Mouse (Mus musculus) liver, postnatal 0 days (tissue): ENCODE data around the gene Hc. TPM values are rescaled to one million over a fixed set of nuclear protein-coding genes. Genes with fewer than 3 reads are reported as not detected.

Source experiments
- ATAC-seq: fragments of 200-750 bp; cut with Nextera tagmentation; 2 replicates; pipeline ENCODE4 v1.8.0; 2017; ENCODE audit warnings: mild to moderate bottlenecking, moderate library complexity
- DNase-seq: peaks from one replicate; pipeline ENCODE4 v3.0.0-alpha.2; 2016
- H3K27ac ChIP-seq: fragments of 300-500 bp; sonication (generic); 2 replicates; pipeline ENCODE4 v1.5.1; 2014; ENCODE audit warnings: antibody characterized with exemption, moderate library complexity, mild to moderate bottlenecking, low read depth
- H3K27me3 ChIP-seq: fragments of 300-500 bp; sonication (generic); 2 replicates; pipeline ENCODE4 v1.6.1; 2014; ENCODE audit warnings: low read length, control low read depth, mixed read lengths; ENCODE audit not compliant: insufficient read depth
- H3K36me3 ChIP-seq: fragments of 300-500 bp; sonication (generic); replicated peaks from 2 replicates; pipeline ENCODE4 v1.6.1; 2014; ENCODE audit warnings: mild to moderate bottlenecking, control low read depth, low read length, moderate library complexity, mixed read lengths; ENCODE audit not compliant: insufficient read depth
- H3K4me1 ChIP-seq: fragments of 300-500 bp; sonication (generic); 2 replicates; pipeline ENCODE4 v1.6.1; 2014; ENCODE audit warnings: antibody characterized with exemption, mild to moderate bottlenecking, control low read depth; ENCODE audit not compliant: insufficient read depth
- H3K4me2 ChIP-seq: fragments of 300-500 bp; sonication (generic); 2 replicates; pipeline ENCODE4 v1.6.1; 2014; ENCODE audit warnings: low read depth, mild to moderate bottlenecking, low read length, moderate library complexity, mixed read lengths
- H3K4me3 ChIP-seq: fragments of 300-500 bp; sonication (generic); 2 replicates; pipeline ENCODE4 v1.5.1; 2014; ENCODE audit warnings: low read depth, low read length
- H3K9ac ChIP-seq: fragments of 300-500 bp; sonication (generic); replicated peaks from 2 replicates; pipeline ENCODE4 v1.6.1; 2014; ENCODE audit warnings: mild to moderate bottlenecking, moderate library complexity
- H3K9me3 ChIP-seq: fragments of 300-500 bp; sonication (generic); 2 replicates; pipeline ENCODE4 v1.6.1; 2016; ENCODE audit warnings: mild to moderate bottlenecking, control low read depth, low read length, mixed read lengths
- CTCF ChIP-seq: sonication (generic); IDR thresholded peaks from 2 replicates; pipeline ENCODE4 v1.5.1; 2016; ENCODE audit warnings: antibody characterized with exemption, low read depth
- EP300 ChIP-seq: IDR thresholded peaks from 2 replicates; pipeline ENCODE4 v1.6.1; 2016; ENCODE audit warnings: antibody characterized with exemption, low read depth, mild to moderate bottlenecking
- WGBS: fragments of 180-500 bp; shearing (Covaris S2); extraction: QIAGEN DNeasy Blood & Tissue Kit; methylation state at CpG from one replicate; pipeline ENCODE4 v1.1.7; 2014; ENCODE audit not compliant: insufficient replicate concordance; 5-methylcytosine and 5-hydroxymethylcytosine counted together
- polyA plus RNA-seq: library from polyadenylated mRNA; unstranded; fragments of >200 nt; fragmentation: Nextera tagmentation; extraction: Ambion mirVana; gene quantifications from 2 replicates; pipeline ENCODE4 v1.2.1, GENCODE M21; 2015

The Hc gene
- polyA plus RNA-seq, 1 experiment from 2014 or later: 81.0 TPM

DNA sequence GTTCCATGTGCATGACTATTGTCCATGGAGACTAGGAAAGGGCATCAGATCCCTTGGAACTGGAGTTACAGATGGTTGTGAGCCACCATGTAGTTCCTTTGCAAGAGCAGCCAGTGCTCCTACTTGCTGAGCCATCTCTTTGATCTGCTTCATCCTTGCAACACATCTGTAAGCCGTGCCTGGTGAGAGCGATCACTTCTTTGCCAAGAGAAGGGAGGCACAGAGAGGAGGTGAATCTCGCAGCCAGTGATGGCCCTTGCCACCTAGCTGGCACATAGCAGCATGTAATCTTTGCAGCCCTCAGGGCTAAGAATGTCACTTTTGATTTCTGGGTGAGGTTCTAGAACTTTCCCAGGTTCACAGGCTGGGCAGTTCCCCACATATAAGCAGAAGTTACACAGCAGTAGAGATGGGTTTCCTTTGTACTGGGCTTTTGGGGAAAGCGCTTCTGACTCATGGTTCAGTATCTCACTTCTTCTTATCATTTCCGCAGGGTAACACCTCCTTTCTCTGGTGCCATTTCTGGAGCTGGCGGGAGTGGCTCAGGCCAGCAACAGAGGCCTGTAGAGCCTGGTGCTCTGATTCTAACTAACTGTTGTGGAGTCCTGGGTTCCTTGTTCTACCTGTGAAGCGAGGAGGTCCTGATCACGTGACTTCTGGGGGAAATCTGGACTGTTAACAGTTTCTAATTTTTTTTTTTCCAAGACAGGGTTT is 84.1 kb downstream of the Hc start:
- ATAC-seq (peak; percentile 31), DNase-seq (no peak)
- Histone ChIP-seq H3K36me3 (no peaks in the 10 kb centered on the region), H3K27me3 (no peaks in the 10 kb centered on the region), H3K9ac (no peak overlapping the region), H3K4me3 (no peak overlapping the region), H3K4me1 (peaks cover 32% of the 10 kb centered on the region), H3K9me3 (peaks cover 2% of the 10 kb centered on the region; the same call in 1 of the 2 replicates), H3K27ac (peak overlapping the region; percentile 87), H3K4me2 (no peak overlapping the region)
- TF ChIP-seq EP300 (no peak), CTCF (no peak)
- 41% methylated on average over 8 of the region's 8 CpGs for WGBS

DNA sequence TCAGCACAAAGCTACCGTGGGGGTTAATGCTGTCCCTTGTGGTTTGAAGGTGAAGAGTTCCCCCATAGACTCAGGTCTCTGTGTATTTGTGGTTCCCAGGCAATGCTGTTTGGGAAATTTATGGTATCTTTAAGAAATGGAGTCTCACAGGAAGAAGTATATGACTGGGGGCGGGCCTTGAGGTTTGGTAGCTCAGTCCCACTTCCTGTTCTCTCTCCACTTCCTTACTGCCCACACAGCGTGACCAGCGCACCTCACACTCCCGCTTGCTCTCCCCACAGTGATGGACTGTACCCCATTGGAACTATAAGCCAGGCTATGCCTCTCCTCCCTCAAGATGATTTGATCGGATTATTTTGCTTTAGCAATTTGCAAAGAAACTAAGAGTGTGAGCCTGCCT is 84.8 kb downstream of the Hc start:
- Histone ChIP-seq H3K27ac (peak overlapping the region; percentile 87), H3K4me1 (peaks cover 32% of the 10 kb centered on the region), H3K4me2 (no peak overlapping the region), H3K4me3 (no peak overlapping the region), H3K36me3 (no peaks in the 10 kb centered on the region), H3K9me3 (peaks cover 2% of the 10 kb centered on the region; the same call in 1 of the 2 replicates), H3K9ac (no peak overlapping the region), H3K27me3 (no peaks in the 10 kb centered on the region)
- 42% methylated on average over 6 of the region's 6 CpGs for WGBS
- DNase-seq: peak; percentile 33
- no peak for TF ChIP-seq EP300
- TF ChIP-seq CTCF: no peak
- ATAC-seq: peak; percentile 43; the same call in 1 of the 2 replicates

DNA sequence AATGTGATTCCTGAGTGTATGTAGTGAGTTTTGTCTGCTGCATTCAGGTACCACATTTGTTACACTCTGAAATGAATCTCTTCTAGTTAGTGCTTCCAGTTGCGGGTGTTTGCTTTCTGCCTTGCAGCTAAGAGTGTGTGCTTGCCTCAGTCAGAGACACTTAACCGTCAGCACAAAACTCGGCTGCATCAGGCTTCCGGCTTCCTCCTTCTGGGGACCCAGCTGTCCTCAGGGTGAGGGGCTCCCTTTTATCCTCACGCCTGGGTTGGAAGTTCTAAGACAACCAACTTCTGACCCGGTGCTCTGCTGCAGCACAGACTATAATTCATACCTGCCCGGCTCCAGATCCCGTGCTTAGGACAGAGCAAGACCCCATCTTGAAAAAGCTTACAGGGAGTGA is 88.2 kb downstream of the Hc start:
- H3K9me3 ChIP-seq: peaks cover 2% of the 10 kb centered on the region; the same call in 1 of the 2 replicates
- WGBS: 69% methylated on average over 8 of the region's 8 CpGs

DNA sequence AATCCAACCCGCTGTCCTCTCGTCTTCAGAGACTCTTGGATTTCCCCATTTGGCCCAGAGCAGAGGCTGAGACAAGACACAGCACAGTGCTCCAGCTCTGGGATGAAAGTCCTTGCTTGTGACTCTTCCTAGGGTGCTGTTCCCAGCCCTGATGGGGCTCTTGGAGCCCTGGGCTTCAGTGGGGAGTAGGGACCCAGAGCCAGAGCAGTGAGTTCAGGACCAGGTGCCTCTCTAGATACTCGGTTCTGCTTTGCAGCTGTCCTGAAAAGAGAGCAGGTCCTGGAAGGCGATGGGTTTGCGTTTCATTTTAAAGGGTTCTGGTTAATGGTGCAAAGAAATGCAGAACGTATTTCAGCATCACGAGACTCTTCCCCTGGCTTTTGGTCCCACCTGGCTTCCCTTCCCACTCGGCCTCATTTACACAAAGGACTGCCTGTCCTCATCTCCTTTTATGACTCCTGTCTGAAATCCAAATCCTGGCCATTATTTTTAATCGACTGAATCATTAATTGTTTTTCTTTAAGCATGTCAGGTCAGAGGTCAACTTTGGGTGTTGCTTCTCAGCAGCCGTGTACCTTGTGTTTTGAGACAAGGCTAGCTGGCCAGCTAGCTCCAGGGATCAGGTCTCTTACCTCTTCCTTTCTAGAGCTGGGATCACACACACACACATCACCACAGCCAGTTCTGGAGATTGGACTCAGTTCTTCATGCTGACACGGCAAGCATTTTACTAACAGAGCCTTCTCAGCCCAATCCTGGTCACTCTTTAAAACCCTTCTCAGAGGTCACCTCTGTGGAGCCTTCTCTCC is 90.0 kb downstream of the Hc start:
- no peaks in the 10 kb centered on the region for H3K36me3 ChIP-seq
- no peak overlapping the region for H3K4me2 ChIP-seq
- ATAC-seq (no peak), DNase-seq (no peak)
- H3K4me1 ChIP-seq: no peaks in the 10 kb centered on the region; the same call in 1 of the 2 replicates
- H3K9me3 ChIP-seq: peaks cover 2% of the 10 kb centered on the region; the same call in 1 of the 2 replicates
- no peak for TF ChIP-seq CTCF
- TF ChIP-seq EP300: no peak
- no peak overlapping the region for H3K27ac ChIP-seq
- H3K9ac ChIP-seq: no peak overlapping the region
- H3K27me3 ChIP-seq: no peaks in the 10 kb centered on the region
- 77% methylated on average over 11 of the region's 11 CpGs for WGBS
- no peak overlapping the region for H3K4me3 ChIP-seq

More for the DNA sequence above, 88.2 kb downstream of the Hc start:
- Histone ChIP-seq H3K4me1 (peaks cover 7% of the 10 kb centered on the region), H3K27me3 (no peaks in the 10 kb centered on the region), H3K36me3 (no peaks in the 10 kb centered on the region), H3K4me3 (no peak overlapping the region), H3K9ac (no peak overlapping the region), H3K4me2 (no peak overlapping the region), H3K27ac (no peak overlapping the region)
- DNase-seq (no peak), ATAC-seq (no peak)
- TF ChIP-seq EP300 (no peak), CTCF (no peak)

DNA sequence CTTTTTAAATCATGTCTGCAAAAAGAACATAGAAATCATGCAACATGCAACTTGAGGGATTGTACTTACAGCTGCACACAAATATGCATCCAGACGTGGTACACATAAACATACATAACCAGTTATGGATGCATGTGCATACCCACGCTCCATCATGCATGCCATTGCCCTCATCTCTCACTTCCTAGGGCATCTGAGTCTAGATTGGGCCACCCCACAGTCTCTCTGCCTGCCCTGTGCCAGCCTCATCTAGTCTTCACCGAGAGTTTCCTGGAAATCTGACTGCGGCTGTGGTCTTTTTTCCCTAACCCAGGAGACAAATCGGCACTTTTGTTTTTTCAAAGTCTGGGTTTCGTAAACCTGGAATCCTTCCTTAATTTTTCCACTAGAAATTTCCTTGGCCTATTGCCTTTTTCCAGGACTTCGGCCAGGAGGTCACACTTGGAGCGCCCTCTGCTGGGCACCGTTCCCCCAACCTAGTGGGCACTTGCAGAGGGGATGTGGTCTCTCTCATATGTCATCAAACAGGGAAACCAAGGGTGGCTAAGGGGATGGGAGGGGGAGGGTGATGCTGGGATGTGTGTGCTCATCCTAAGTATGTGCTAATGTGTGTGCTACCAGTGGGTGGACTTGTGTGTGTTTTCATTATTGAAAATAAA is 91.0 kb downstream of the Hc start:
- Histone ChIP-seq H3K4me3 (no peak overlapping the region), H3K4me2 (no peak overlapping the region), H3K4me1 (peaks cover 7% of the 10 kb centered on the region), H3K27ac (no peak overlapping the region), H3K27me3 (no peaks in the 10 kb centered on the region), H3K36me3 (no peaks in the 10 kb centered on the region), H3K9ac (no peak overlapping the region), H3K9me3 (peaks cover 2% of the 10 kb centered on the region; the same call in 1 of the 2 replicates)
- TF ChIP-seq CTCF: peak; percentile 82
- no peak for TF ChIP-seq EP300
- 33% methylated on average over 9 of the region's 9 CpGs for WGBS
- DNase-seq (peak; percentile 80), ATAC-seq (no peak)

DNA sequence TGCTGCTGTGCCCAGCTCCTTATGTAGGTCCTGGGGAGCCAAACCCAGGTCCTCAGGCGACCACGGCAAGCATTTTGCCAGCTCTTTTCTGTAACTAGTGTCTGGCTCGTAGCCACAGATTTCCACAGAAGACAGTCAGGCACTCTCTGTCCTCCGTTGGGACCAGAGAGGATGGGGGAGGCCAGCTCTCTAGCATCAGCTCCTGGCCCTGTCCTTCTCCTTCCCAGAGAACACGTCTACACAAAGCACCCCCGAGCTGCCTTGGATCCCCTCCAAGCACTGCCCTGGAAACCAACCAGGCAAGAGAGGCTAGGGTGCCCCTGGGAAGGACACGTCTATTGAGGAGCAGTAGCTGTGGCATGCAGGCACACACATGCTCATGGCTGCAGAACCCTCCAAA is 92.1 kb downstream of the Hc start:
- Histone ChIP-seq H3K4me3 (no peak overlapping the region), H3K9me3 (no peaks in the 10 kb centered on the region), H3K9ac (no peak overlapping the region), H3K36me3 (no peaks in the 10 kb centered on the region), H3K4me1 (peaks cover 9% of the 10 kb centered on the region), H3K27ac (no peak overlapping the region), H3K4me2 (no peak overlapping the region), H3K27me3 (no peaks in the 10 kb centered on the region)
- 76% methylated on average over 7 of the region's 7 CpGs for WGBS
- no peak for DNase-seq
- no peak for ATAC-seq
- TF ChIP-seq CTCF: no peak
- no peak for TF ChIP-seq EP300
